Mouse (Mus musculus) A20 (cell line): ENCODE data around the gene Abcb10.

Experiments
- DNase-seq: peaks from one replicate; pipeline ENCODE4 v3.0.0-alpha.2; 2011; ENCODE audit warnings: low read depth, low spot score

The Abcb10 gene

DNA sequence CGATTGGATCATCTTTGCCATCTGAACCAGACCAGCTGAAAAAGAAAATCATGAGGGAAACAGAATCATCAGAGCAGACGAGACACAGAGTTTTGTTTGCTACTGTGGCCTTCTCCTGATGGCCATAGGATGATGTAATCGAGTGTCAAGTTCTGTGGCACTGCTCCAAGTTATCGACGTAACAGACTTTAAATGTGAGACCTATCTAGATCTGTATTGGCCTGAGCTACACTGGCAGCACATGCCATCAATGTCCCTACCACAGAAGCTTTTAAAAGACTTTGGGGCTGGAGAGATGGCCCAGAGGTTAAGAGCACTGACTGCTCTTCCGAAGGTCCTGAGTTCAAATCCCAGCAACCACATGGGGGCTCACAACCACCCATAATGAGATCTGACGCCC, 80.3 kb downstream of the Abcb10 start:
- no peak for DNase-seq
